Mouse (Mus musculus) ES-Bruce4 (cell line): ENCODE measurements around the gene A030003K21Rik. TPM values are rescaled to one million over a fixed set of nuclear protein-coding genes. Genes with fewer than 3 reads are reported as not detected.

Experiments
- H3K27ac ChIP-seq: 2 replicates; pipeline ENCODE4 v1.5.1; 2012; ENCODE audit warnings: low read length, inconsistent platforms; ENCODE audit not compliant: insufficient read depth
- H3K27me3 ChIP-seq: 2 replicates; pipeline ENCODE4 v1.6.1; 2012; ENCODE audit warnings: mild to moderate bottlenecking, low read length, inconsistent platforms; ENCODE audit not compliant: control insufficient read depth, poor library complexity, insufficient read depth, severe bottlenecking
- H3K36me3 ChIP-seq: 2 replicates; pipeline ENCODE4 v1.6.1; 2012; ENCODE audit warnings: inconsistent platforms, mild to moderate bottlenecking, low read length, moderate library complexity; ENCODE audit not compliant: control insufficient read depth, poor library complexity, insufficient read depth, severe bottlenecking
- H3K4me1 ChIP-seq: one replicate; pipeline ENCODE4 v1.8.1; 2011; ENCODE audit warnings: low read length; ENCODE audit not compliant: control insufficient read depth, insufficient read depth
- H3K4me3 ChIP-seq: 2 replicates; pipeline ENCODE4 v1.5.1; 2011; ENCODE audit warnings: low read depth, mild to moderate bottlenecking, low read length
- H3K9ac ChIP-seq: 2 replicates; pipeline ENCODE4 v1.6.1; 2012; ENCODE audit warnings: low read depth, mild to moderate bottlenecking, inconsistent platforms; ENCODE audit not compliant: poor library complexity, severe bottlenecking
- H3K9me3 ChIP-seq: replicated peaks from 2 replicates; pipeline ENCODE4 v1.6.1; 2012; ENCODE audit warnings: mild to moderate bottlenecking, low read length, inconsistent platforms; ENCODE audit not compliant: control insufficient read depth, poor library complexity, insufficient read depth, severe bottlenecking
- CTCF ChIP-seq: IDR thresholded peaks from one replicate; pipeline ENCODE4 v1.8.1; 2011; ENCODE audit warnings: low read depth, low read length
- EP300 ChIP-seq: IDR thresholded peaks from 2 replicates; pipeline ENCODE4 v1.6.1; 2011; ENCODE audit warnings: low read depth, low read length; ENCODE audit not compliant: insufficient read depth
- POLR2A ChIP-seq: IDR thresholded peaks from one replicate; pipeline ENCODE4 v1.8.1; 2011; ENCODE audit warnings: low read length; ENCODE audit not compliant: insufficient read depth
- polyA plus RNA-seq: library from polyadenylated mRNA; stranded (reverse); fragments of >200 nt; gene quantifications from 2 replicates; pipeline ENCODE4 v1.2.4, GENCODE M21; 2011; ENCODE audit warnings: low read depth; ENCODE audit not compliant: missing spikeins, insufficient read depth, insufficient read length

A030003K21Rik gene
- polyA plus RNA-seq, 1 experiment = not detected

DNA sequence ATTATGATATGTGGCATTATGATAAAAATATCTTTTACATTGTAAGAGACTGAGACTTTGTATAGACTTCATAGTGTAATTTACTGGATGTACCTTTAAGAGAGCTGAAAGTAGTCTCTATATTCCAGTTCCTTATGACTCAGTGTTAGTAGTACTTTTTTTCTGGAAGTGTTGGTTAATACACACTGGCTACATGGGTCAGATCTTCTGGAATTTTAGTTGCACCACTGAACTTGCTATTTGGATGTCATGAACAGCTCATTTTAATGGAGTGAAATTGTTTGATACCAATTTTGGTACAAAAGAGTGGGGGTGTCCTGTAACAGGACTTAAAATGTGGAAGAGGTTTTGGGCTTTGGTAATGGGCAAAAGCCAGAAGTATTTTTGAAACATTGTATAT lies 34.7 kb upstream of the A030003K21Rik start:
- Histone ChIP-seq H3K4me3 (no peak overlapping the region), H3K4me1 (no peaks in the 10 kb centered on the region), H3K9ac (no peak overlapping the region), H3K27me3 (no peaks in the 10 kb centered on the region), H3K36me3 (no peaks in the 10 kb centered on the region), H3K9me3 (no peaks in the 10 kb centered on the region), H3K27ac (no peak overlapping the region)
- no peak for TF ChIP-seq POLR2A
- TF ChIP-seq EP300 = no peak
- no peak for TF ChIP-seq CTCF

DNA sequence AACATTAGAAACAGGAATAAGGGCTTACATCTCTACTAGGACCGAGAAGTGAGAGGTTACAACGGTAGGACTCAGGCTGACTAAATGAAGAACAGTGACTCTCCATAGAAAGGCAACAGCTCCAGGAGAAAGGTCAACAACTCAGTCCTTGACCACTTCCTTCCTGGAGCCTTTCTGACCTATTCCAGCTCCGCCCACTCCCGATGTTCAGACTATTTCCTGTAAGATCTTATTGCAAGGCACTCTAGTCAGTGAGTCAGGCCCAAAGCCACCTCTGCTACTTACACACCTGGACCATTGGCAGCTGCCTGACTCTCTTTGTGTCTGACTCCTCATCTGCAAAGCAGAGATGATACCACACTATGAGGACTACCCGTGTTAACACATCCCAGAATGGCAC lies 32.6 kb upstream of the A030003K21Rik start:
- no peak for TF ChIP-seq CTCF
- no peak for TF ChIP-seq POLR2A
- TF ChIP-seq EP300 = no peak
- Histone ChIP-seq H3K27ac (no peak overlapping the region), H3K4me1 (no peaks in the 10 kb centered on the region), H3K4me3 (no peak overlapping the region), H3K9me3 (no peaks in the 10 kb centered on the region), H3K27me3 (no peaks in the 10 kb centered on the region), H3K36me3 (no peaks in the 10 kb centered on the region), H3K9ac (no peak overlapping the region)

DNA sequence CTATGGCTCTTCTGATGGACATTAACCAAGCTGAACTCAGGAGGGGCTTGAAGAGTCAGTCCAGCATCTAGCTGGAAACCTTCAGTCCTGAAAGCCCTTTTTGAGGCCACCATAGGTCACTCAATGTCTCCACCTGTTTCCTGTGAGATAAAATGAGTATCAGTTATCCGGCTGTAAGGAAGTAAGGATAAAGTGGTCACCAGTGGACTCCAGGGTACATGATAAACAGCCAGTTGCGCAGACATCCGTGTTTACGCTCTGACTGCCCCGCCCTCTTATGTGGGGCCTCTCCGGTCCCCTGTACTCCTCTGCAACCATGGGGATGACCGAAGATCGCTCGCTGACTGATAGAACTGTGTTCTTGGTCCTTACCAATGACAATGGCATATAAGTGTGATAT lies 31.2 kb upstream of the A030003K21Rik start:
- Histone ChIP-seq H3K36me3 (no peaks in the 10 kb centered on the region), H3K4me3 (no peak overlapping the region), H3K4me1 (no peaks in the 10 kb centered on the region), H3K9me3 (no peaks in the 10 kb centered on the region), H3K27ac (no peak overlapping the region), H3K27me3 (no peaks in the 10 kb centered on the region), H3K9ac (no peak overlapping the region)
- TF ChIP-seq POLR2A = no peak
- TF ChIP-seq CTCF = no peak
- no peak for TF ChIP-seq EP300

GRCm38 (mm10) chr1:82973901-82974300 lies 30.7 kb upstream of the A030003K21Rik start:
- Histone ChIP-seq H3K9ac (no peak overlapping the region), H3K4me3 (no peak overlapping the region), H3K27ac (no peak overlapping the region), H3K4me1 (no peaks in the 10 kb centered on the region), H3K36me3 (no peaks in the 10 kb centered on the region), H3K9me3 (no peaks in the 10 kb centered on the region), H3K27me3 (no peaks in the 10 kb centered on the region)
- TF ChIP-seq EP300 (no peak), CTCF (no peak), POLR2A (no peak)

GRCm38 (mm10) chr1:82973244-82973643 lies 30.1 kb upstream of the A030003K21Rik start:
- Histone ChIP-seq H3K4me1 (no peaks in the 10 kb centered on the region), H3K36me3 (no peaks in the 10 kb centered on the region), H3K4me3 (no peak overlapping the region), H3K9ac (no peak overlapping the region), H3K27ac (no peak overlapping the region), H3K9me3 (no peaks in the 10 kb centered on the region), H3K27me3 (no peaks in the 10 kb centered on the region)
- TF ChIP-seq EP300 (no peak), CTCF (no peak)

DNA sequence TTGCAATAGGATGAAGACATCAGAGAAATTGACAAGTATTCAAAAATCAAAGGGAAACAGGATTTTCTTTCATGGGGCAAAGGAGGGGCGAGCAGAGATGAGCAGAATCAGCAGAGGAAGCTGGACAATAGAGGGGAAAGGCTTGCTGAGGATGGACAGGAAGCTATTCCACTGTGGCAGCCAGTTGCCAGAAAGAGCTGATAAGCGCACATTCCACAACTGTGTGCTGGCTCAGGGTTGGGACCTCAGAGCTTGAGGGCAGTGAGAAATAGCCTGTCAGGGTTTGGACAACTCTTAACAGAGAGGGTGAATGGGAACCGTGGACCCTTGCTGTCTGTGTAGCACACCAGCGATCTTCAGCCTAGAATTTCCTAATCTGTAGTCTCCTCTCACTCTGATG lies 28.9 kb upstream of the A030003K21Rik start:
- Histone ChIP-seq H3K27ac (no peak overlapping the region), H3K9me3 (no peaks in the 10 kb centered on the region), H3K4me3 (no peak overlapping the region), H3K27me3 (no peaks in the 10 kb centered on the region), H3K4me1 (no peaks in the 10 kb centered on the region), H3K36me3 (no peaks in the 10 kb centered on the region), H3K9ac (no peak overlapping the region)
- no peak for TF ChIP-seq CTCF
- TF ChIP-seq EP300 = no peak
- no peak for TF ChIP-seq POLR2A
